Mouse (Mus musculus): Measurements from ENCODE around the gene Ttyh1. TPM values are rescaled to one million over a fixed set of nuclear protein-coding genes. Genes with fewer than 3 reads are reported as not detected.

The Ttyh1 gene
- polyA plus RNA-seq (2015; fragmentation: Nextera tagmentation; extraction: Ambion mirVana), result 4.1 and 4.3 TPM in 2 replicates

GRCm38 (mm10) chr7:4119344-4119902 lies at the start of gene Ttyh1:
TSS of gene Ttyh1 (plus strand) at chr7:4119408.
- H3K27me3 ChIP-seq (ENCODE audit: control insufficient read depth, insufficient read depth, low read length), result peaks cover 3% of the 10 kb centered on the region; the same call in 1 of the 2 replicates
- no peaks in the 10 kb centered on the region; the same call in 1 of the 2 replicates for H3K4me1 ChIP-seq (replicated peaks; ENCODE audit: control insufficient read depth, insufficient read depth)
- WGBS, result under 1% methylated on average over 31 of the region's 37 CpGs
- H3K4me3 ChIP-seq (ENCODE audit: low read depth, low read length), result peak within 1 kb of the TSS; percentile 37
- no peaks in the 10 kb centered on the region for H3K9me3 ChIP-seq (ENCODE audit: control insufficient read depth, low read length)
- no peak within 1 kb of the TSS for H3K27ac ChIP-seq (replicated peaks)
- no peaks in the 10 kb centered on the region for H3K36me3 ChIP-seq (ENCODE audit: control insufficient read depth, insufficient read depth, low read length)
- TF ChIP-seq EP300 (optimal IDR thresholded peaks at IDR 0.05) (no peak), CTCF (IDR thresholded peaks at IDR 0.05; ENCODE audit: low read depth) (peak; percentile 66)
- peak within 1 kb of the TSS; percentile 62 for H3K4me2 ChIP-seq (replicated peaks; ENCODE audit: low read depth)
- peak; percentile 36; the same call in 1 of the 2 replicates for ATAC-seq (ENCODE audit: low FRiP score, low TSS enrichment)
- no peak for DNase-seq (ENCODE audit: low spot score)
- peak within 1 kb of the TSS; percentile 55 for H3K9ac ChIP-seq (ENCODE audit: low read length)

- no peak for ATAC-seq (ENCODE audit: low FRiP score, low TSS enrichment)
- Histone ChIP-seq H3K4me2 (replicated peaks; ENCODE audit: low read depth) (no peak overlapping the region), H3K9me3 (ENCODE audit: control insufficient read depth, low read length) (no peaks in the 10 kb centered on the region), H3K4me1 (replicated peaks; ENCODE audit: control insufficient read depth, insufficient read depth) (no peaks in the 10 kb centered on the region), H3K9ac (ENCODE audit: low read length) (no peak overlapping the region), H3K27me3 (ENCODE audit: control insufficient read depth, insufficient read depth, low read length) (no peaks in the 10 kb centered on the region), H3K27ac (replicated peaks) (no peak overlapping the region), H3K36me3 (ENCODE audit: control insufficient read depth, insufficient read depth, low read length) (no peaks in the 10 kb centered on the region), H3K4me3 (ENCODE audit: low read depth, low read length) (no peak overlapping the region)
- TF ChIP-seq CTCF (IDR thresholded peaks at IDR 0.05; ENCODE audit: low read depth) (no peak), EP300 (optimal IDR thresholded peaks at IDR 0.05) (no peak)
- 81% methylated on average over 6 of the region's 6 CpGs for WGBS
- DNase-seq (ENCODE audit: low spot score), result no peak
These were observed 48.1 kb upstream of the Ttyh1 start for GRCm38 (mm10) chr7:4071066-4071465.

- Histone ChIP-seq H3K9ac (ENCODE audit: low read length) (no peak overlapping the region), H3K27me3 (ENCODE audit: control insufficient read depth, insufficient read depth, low read length) (no peaks in the 10 kb centered on the region), H3K9me3 (ENCODE audit: control insufficient read depth, low read length) (no peaks in the 10 kb centered on the region), H3K4me1 (replicated peaks; ENCODE audit: control insufficient read depth, insufficient read depth) (no peaks in the 10 kb centered on the region), H3K27ac (replicated peaks) (no peak overlapping the region), H3K36me3 (ENCODE audit: control insufficient read depth, insufficient read depth, low read length) (no peaks in the 10 kb centered on the region), H3K4me2 (replicated peaks; ENCODE audit: low read depth) (no peak overlapping the region), H3K4me3 (ENCODE audit: low read depth, low read length) (no peak overlapping the region)
- WGBS, result 66% methylated on average over 3 of the region's 3 CpGs
- ATAC-seq (ENCODE audit: low FRiP score, low TSS enrichment), result no peak
- DNase-seq (ENCODE audit: low spot score), result no peak
- no peak for TF ChIP-seq CTCF (IDR thresholded peaks at IDR 0.05; ENCODE audit: low read depth)
- TF ChIP-seq EP300 (optimal IDR thresholded peaks at IDR 0.05), result no peak
These were observed 46.1 kb upstream of the Ttyh1 start for GRCm38 (mm10) chr7:4073144-4073543.

- H3K36me3 ChIP-seq (ENCODE audit: control insufficient read depth, insufficient read depth, low read length), result no peaks in the 10 kb centered on the region
- H3K4me1 ChIP-seq (replicated peaks; ENCODE audit: control insufficient read depth, insufficient read depth), result no peaks in the 10 kb centered on the region
- no peaks in the 10 kb centered on the region for H3K27me3 ChIP-seq (ENCODE audit: control insufficient read depth, insufficient read depth, low read length)
- ATAC-seq (ENCODE audit: low FRiP score, low TSS enrichment) (no peak), DNase-seq (ENCODE audit: low spot score) (no peak)
- H3K4me2 ChIP-seq (replicated peaks; ENCODE audit: low read depth), result no peak overlapping the region
- no peak overlapping the region for H3K4me3 ChIP-seq (ENCODE audit: low read depth, low read length)
- TF ChIP-seq CTCF (IDR thresholded peaks at IDR 0.05; ENCODE audit: low read depth), result no peak
- TF ChIP-seq EP300 (optimal IDR thresholded peaks at IDR 0.05), result no peak
- no peak overlapping the region for H3K9ac ChIP-seq (ENCODE audit: low read length)
- WGBS, result 85% methylated on average over 7 of the region's 7 CpGs
- H3K9me3 ChIP-seq (ENCODE audit: control insufficient read depth, low read length), result no peaks in the 10 kb centered on the region
- no peak overlapping the region for H3K27ac ChIP-seq (replicated peaks)
These were observed 39.7 kb upstream of the Ttyh1 start for GRCm38 (mm10) chr7:4079511-4079910.

GRCm38 (mm10) chr7:4080552-4080951 lies 38.7 kb upstream of the Ttyh1 start:
- Histone ChIP-seq H3K36me3 (ENCODE audit: control insufficient read depth, insufficient read depth, low read length) (no peaks in the 10 kb centered on the region), H3K9ac (ENCODE audit: low read length) (no peak overlapping the region), H3K27me3 (ENCODE audit: control insufficient read depth, insufficient read depth, low read length) (no peaks in the 10 kb centered on the region), H3K4me2 (replicated peaks; ENCODE audit: low read depth) (no peak overlapping the region), H3K27ac (replicated peaks) (no peak overlapping the region), H3K9me3 (ENCODE audit: control insufficient read depth, low read length) (no peaks in the 10 kb centered on the region), H3K4me1 (replicated peaks; ENCODE audit: control insufficient read depth, insufficient read depth) (no peaks in the 10 kb centered on the region), H3K4me3 (ENCODE audit: low read depth, low read length) (no peak overlapping the region)
- DNase-seq (ENCODE audit: low spot score) (no peak), ATAC-seq (ENCODE audit: low FRiP score, low TSS enrichment) (no peak)
- TF ChIP-seq CTCF (IDR thresholded peaks at IDR 0.05; ENCODE audit: low read depth), result no peak
- WGBS, result 70% methylated on average over 4 of the region's 4 CpGs

- ATAC-seq (ENCODE audit: low FRiP score, low TSS enrichment) (no peak), DNase-seq (ENCODE audit: low spot score) (no peak)
- Histone ChIP-seq H3K4me2 (replicated peaks; ENCODE audit: low read depth) (no peak overlapping the region), H3K36me3 (ENCODE audit: control insufficient read depth, insufficient read depth, low read length) (no peaks in the 10 kb centered on the region), H3K4me1 (replicated peaks; ENCODE audit: control insufficient read depth, insufficient read depth) (no peaks in the 10 kb centered on the region), H3K4me3 (ENCODE audit: low read depth, low read length) (no peak overlapping the region), H3K27ac (replicated peaks) (no peak overlapping the region), H3K9ac (ENCODE audit: low read length) (no peak overlapping the region), H3K27me3 (ENCODE audit: control insufficient read depth, insufficient read depth, low read length) (no peaks in the 10 kb centered on the region), H3K9me3 (ENCODE audit: control insufficient read depth, low read length) (no peaks in the 10 kb centered on the region)
- no peak for TF ChIP-seq EP300 (optimal IDR thresholded peaks at IDR 0.05)
These were observed 37.5 kb upstream of the Ttyh1 start for GRCm38 (mm10) chr7:4081706-4082105.

Data from stomach, postnatal 0 days (tissue).